Mouse (Mus musculus) frontal cortex, adult (tissue): Measurements from ENCODE around the gene Sgip1.

ENCODE experiments used
- ATAC-seq: cut with Nextera tagmentation; 2 replicates; pipeline ENCODE4 v1.9.2; 2017; ENCODE audit warnings: mild to moderate bottlenecking, moderate library complexity, mixed read lengths; ENCODE audit not compliant: low TSS enrichment

Sgip1 gene

DNA sequence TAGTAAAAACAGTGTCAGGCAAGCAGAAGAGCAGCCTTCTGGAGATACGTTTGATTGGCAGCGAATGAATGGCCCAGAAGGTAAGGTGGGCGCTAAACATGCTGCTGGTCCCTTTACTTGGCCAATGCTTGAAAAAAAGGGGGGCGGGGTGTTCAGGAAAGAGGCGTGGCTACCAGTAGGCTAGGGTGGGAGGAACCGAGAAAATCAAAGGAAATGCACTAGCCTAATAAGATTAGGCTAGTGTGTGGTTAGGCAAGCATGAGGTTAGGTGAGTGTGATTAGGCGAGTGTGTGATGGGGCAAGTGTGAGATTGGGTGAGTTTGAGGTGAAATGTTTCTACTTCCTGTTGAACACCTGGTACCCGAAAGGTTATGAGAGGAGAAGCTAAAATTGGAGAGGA, at the start of gene Sgip1:
Sgip1 (plus strand) TSS at position 11 of the 400 bp plus-strand sequence.
- no peak for ATAC-seq

DNA sequence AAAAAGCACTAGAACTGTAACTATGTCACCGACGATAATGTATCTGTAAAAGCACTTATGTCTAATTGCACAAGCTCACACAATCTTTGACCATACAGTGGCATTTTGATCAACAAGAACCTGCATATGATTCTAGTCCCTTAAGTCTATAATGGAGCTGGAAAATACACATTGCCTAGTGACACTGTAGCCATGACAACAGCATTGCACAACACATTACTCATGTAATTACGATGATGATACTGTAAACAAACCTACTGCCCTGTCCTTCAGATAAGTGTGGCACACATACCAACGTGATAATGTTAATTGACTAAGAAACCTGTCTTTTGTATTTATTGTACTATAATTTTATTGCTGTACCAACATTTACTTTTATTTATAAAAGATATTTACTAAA, 49.7 kb upstream of the Sgip1 start:
- no peak for ATAC-seq

- no peak for ATAC-seq
These were observed 43.1 kb upstream of the Sgip1 start for GRCm38 (mm10) chr4:102697966-102698365.

GRCm38 (mm10) chr4:102711731-102712130, 29.4 kb upstream of the Sgip1 start:
- no peak for ATAC-seq

GRCm38 (mm10) chr4:102715532-102715931, 25.6 kb upstream of the Sgip1 start:
- no peak for ATAC-seq

DNA sequence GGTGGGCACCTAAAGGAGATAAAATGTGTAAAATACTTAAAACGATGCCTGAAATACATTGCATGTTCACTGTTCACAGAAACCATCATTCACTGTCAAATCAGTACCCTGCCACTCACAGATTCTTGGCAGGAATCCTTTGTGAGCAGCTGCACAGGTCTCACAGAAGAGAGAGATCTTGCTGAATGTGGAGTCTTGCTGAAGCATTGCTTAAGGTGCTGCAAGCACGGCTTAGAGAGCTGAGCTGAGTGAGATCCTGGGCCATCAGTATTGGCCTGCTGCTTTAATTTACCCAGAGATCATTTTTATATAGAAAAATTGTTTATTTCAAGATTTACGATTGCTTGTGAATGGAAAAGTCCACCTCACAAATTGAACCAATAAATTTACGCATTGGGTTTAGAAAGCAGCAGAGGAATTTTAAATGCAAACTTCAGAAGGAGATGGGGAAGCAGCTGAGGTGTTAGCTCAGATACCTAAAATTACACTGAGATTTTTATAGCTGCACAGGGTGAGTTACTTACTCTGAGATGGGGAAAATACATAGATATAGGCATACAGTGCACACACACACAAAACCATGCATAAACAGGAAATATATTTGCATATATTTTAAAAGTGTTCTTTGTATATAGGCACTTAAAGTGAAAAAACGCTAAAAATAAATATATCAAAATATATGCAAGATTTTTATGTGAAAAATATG, 23.8 kb upstream of the Sgip1 start:
- ATAC-seq: peak; percentile 87

- ATAC-seq: peak; percentile 73; the same call in 1 of the 2 replicates
These were observed 21.6 kb upstream of the Sgip1 start for GRCm38 (mm10) chr4:102719535-102719934.

- ATAC-seq: no peak
These were observed 21.1 kb upstream of the Sgip1 start for GRCm38 (mm10) chr4:102719951-102720350.

- no peak for ATAC-seq
These were observed 16.7 kb upstream of the Sgip1 start for GRCm38 (mm10) chr4:102724442-102724841.

DNA sequence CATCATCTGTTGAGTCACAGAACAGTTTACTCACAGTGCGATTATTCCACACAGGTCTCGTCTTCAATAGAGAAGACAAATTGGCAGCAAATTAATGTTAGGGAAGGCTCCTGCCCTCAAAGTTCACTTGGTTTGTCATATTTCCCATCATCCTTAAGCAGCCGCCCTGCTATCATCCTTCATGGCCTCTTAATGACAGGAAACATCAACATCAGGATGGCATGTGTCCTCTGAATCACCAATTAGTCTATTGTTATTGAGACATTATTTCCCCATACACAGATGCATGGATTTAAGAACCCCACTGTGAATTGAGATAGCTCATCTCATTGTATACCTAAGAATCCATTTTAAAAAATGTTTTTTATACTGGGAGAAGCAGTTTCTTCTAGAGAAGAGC, 10.1 kb upstream of the Sgip1 start:
- ATAC-seq: no peak

DNA sequence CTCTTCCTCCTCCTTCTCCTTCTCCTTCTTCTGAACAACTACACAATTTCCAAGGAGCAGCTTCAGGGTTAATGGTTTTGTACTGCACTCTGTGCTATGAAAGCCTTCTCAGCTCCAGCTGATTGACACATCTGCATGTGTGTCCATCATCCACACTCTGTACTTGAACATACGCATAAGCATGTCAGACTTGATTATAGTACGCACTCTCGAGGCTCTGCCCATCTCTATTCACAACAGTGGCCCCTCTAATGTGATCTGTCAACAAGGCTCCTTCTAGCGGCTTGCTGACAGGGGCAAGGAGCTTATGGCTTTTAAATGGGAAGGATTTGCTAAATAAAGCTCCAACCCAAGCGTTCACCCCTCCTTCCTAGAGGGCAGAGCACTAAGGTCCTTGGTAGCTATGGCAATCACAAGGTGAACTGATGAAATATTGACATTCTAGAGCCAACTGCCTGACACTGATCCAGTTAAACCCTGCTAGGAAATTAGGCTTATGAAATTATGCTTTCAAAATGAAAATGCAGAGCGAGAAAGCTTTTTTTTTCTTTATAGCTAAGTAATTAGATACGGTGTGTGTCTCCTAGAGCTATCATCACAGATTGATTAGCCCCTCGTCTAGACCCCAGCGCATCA, 7.0 kb upstream of the Sgip1 start:
- no peak for ATAC-seq

DNA sequence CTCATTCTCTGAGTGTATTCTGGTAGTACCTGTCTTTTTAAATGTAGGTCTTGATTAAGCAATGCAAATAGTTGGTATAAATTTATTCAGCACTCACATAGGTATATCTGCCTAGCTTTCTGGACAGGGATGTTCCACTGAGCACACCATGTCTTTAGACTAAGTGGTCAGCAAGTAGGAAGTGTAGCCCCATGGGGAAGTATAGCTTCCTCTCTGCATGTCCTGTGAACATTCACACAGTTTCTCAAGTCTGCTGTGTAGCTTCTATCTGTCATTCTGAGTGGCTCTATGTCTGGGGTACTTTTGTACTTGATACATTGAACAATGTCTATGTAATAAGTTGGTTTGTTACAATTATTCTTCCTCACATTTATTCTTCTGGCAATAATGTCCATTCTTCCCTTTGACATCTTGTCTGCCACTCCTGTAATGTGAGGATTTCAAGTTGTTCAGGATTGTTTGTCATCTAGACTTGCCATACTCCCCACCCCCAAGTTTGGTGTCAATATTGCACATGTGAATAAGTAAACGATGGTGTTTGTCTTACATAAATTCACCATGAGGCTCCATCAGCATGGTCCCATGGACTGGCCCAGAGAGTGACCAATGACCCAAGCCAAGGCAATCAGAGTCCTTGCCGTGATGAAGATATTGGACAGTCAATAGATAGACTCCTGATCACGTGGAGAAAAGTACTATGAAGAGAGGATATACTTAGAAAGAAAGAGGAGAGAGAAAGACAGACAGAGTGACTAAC, 12.4 kb downstream of the Sgip1 start:
- ATAC-seq: no peak

DNA sequence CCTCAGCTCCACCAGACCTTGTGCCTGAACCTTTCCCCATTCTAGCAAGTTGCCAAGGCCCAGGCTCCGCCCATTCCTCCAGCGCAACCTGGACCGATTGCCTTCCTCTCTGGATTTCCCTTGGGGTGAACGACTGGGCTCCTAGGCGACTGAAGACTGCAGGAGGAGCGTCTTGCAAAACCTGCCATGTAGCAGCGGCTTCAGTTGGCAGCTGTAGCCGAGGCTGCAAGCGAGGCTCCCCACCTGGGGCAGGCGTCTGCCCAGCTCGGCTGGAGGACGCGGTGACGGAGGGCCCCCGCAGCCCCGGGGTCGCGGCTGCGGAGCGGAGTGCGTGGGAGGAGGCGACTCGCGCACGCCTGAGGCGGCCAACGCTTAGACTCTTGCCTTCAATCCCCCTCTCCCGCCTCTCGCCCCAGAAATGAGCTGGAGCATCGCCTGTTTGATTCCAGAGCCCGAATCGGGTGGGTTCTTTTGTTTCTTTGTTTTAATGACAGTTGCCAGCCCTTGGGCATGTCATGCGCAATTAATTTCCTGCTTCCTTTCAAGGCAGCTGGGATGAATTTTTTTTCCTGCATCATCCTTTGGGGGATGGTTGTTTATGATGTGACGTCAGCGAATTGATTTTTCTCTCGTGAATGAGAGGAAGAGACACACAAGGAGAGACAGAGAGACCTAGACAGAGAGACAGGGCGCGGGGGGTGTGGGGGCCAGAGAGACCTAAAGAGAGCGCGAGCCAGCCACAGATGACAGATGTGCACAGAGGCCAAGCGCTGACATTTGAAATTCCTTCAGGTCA, 18.2 kb downstream of the Sgip1 start:
- peak; percentile 42 for ATAC-seq

DNA sequence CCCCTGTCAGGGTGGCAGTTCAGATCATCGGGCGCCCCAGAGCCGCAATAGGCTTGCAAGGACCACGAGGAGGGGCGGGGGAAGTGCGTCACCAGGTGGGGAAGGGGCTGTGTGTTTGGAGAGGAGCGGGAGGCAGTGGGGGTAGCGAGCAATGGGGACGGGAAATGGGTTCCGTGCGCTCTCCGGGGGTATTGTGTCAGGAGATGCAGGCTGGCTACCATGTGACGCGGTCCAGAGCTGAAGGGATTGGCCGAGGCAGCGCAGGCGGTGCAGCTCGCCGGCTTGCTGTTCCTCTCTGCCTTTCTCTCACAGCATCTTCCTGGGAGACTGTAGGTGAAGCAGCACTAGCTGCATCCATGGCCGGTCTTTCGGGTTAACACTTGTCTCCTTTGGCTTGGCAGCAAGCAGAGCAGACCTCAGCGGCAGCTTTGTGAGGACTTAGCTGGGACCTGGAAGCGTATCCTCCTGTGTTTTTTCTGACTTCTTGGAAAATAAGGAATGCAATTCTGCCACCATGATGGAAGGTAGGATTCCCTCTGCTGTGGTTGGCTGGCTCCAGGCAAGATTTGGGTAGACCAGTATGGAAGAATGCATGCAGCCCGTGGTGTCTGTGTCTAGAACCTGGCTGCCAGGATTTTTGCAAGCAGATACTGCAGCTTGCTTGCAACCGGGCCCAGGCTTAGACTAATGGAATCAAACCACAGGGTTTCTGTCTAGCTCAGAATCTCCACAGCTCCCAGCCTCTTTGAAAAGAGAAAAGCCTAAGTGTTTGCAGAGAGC, 19.1 kb downstream of the Sgip1 start:
- peak; percentile 92 for ATAC-seq

DNA sequence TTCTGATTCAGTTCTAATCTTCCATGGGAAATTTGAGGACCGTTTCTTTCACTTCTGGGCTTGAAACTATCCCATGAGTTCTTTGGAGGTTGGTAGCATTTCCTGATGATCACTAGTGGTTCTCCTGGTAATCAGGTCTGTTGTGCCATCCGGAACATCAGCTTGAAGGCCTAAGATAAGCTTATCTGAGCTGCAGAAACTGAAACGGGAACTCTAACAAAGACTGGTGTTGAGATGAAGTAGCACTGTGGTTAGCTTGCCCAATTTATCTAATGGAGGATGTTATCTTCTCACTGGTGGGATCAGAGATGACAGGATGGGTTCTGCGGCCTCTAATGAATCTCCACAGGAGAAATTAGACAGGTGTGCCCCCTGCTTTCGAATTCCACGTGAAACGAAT, 21.0 kb downstream of the Sgip1 start:
- no peak for ATAC-seq

- peak; percentile 70 for ATAC-seq
These were observed 28.0 kb downstream of the Sgip1 start for GRCm38 (mm10) chr4:102769070-102769469.

DNA sequence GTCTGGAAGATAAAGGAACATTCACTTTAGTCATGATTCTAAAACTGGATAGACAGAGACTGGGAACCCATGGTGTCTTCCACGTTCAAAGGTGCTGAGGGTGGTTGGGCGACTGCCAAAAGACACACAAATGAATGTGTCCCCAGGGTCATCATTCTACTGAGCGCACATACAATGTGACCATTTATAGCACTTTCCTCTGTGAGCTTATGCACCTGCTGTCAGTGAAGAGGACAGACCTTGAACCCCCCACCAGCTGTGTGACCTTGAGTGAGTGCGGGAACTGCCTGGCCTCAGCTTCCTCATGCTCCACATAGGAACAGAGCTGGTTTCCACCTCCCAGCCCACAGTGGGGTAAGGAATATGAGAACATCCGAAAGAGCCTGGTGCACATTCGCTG, 28.8 kb downstream of the Sgip1 start:
- no peak for ATAC-seq

DNA sequence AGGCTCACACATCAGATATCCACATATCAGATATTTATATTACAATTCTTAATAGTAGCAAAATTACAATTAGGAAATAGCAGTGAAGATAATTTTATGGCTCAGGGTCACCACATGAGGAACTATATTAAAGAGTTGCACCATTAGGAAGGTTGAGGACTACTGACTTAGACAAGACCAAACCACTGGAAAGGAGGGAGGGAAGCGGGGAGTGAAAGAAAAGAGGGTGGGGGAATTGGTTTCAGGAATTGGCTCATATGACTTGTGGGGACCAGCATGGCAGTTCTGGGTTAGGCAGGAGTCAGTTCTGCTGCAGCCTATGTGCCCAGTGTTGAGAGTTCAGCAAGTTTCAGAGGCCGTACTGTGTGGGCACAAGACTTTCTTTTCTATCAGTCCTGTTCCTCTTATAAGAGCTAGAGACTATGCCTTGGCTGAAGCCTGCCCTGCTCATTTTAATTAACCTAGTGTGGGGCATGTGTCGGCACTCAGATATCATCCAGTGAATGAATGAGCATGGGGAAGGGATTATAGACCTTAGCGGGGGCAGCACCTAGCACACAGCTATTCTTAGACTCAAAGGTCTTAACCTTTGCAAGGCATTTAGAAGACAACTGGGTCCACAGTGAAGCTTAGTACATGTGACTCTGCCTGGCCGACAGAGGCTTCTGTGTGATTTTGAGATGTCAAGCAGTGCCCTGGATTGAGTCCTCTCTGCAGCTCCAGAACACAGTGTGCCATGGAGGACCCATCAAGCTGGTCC, 30.7 kb downstream of the Sgip1 start:
- ATAC-seq: no peak

- no peak for ATAC-seq
These were observed 32.1 kb downstream of the Sgip1 start for GRCm38 (mm10) chr4:102773225-102773624.

- no peak for ATAC-seq
These were observed 32.7 kb downstream of the Sgip1 start for GRCm38 (mm10) chr4:102773841-102774240.

DNA sequence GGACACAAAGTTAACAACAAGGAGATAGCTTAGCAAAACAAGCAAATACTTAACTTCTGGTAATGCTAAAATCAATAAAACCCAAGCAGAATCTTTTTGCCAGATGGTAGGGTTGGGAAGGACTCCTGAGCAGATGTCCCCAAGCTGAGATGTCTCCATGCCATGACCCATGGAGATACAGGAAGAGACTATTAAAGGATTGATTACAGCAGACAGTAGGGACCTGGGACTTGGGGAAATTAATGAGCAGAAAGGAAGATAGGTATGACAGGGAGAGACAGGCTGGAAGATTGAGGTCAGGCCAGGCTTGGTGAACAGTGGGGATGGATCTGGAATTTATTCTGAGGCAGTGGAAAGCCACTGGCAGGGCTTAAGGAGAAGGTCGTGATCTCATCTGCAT, 33.5 kb downstream of the Sgip1 start:
- no peak for ATAC-seq
